Mouse (Mus musculus) small intestine, adult 2 months (tissue): ENCODE results near the gene Klhl35.

Experiments used
- CTCF ChIP-seq: fragments of 200-500 bp; IDR thresholded peaks from 2 replicates; pipeline ENCODE4 v1.5.1; 2012; ENCODE audit warnings: low read depth, mild to moderate bottlenecking, control low read depth, inconsistent platforms, low read length, moderate library complexity, mixed read lengths; ENCODE audit not compliant: insufficient replicate concordance, insufficient read length; ENCODE audit errors: extremely low read depth
- POLR2A ChIP-seq: fragments of 200-500 bp; IDR thresholded peaks from 2 replicates; pipeline ENCODE4 v1.6.1; 2012; ENCODE audit warnings: low read depth, mild to moderate bottlenecking, control low read depth, inconsistent platforms, low read length, moderate library complexity

- TF ChIP-seq CTCF, result no peak
- no peak for TF ChIP-seq POLR2A
These were observed 40.1 kb upstream of the Klhl35 start for GRCm38 (mm10) chr7:99425706-99426105.
